ENCODE assay signal across 9 mouse cellular contexts in genomic region chr1:181417937-181418523, GRCm38 (mm10).
DNase-seq lines count a peak whose midpoint lies in the region; ATAC-seq and TF ChIP-seq lines count a peak whose summit lies in the region.
"Had no signal": no experiment of that assay in that cellular context is flagged by ENCODE, and none has a peak within 500 bp of the region (broad histone marks: within the 10 kb centered on the region; RNA-seq: fewer than 3 reads in every experiment).

No protein-coding gene starts in this region.

- WGBS in hindbrain, embryonic 16.5 days = 67% methylated on average over 6 of the region's 6 CpGs
- WGBS in hindbrain, embryonic 10.5 days = 76% methylated on average over 6 of the region's 6 CpGs
- 44% methylated on average over 6 of the region's 6 CpGs for WGBS in intestine, postnatal 0 days
- WGBS in midbrain, embryonic 13.5 days = 81% methylated on average over 6 of the region's 6 CpGs

- no peak overlapping the region for H3K4me3 ChIP-seq in hindbrain, embryonic 16.5 days (ENCODE audit: low read length)
- no peak overlapping the region for H3K4me3 ChIP-seq in hindbrain, embryonic 10.5 days
- H3K4me3 ChIP-seq in intestine, postnatal 0 days (ENCODE audit: low read depth, low read length) = no peak overlapping the region
- H3K4me3 ChIP-seq in midbrain, embryonic 13.5 days (replicated peaks) = no peak overlapping the region
- H3K4me3 ChIP-seq: megakaryocyte, embryonic 14.5 days had no signal

- H3K9ac ChIP-seq in hindbrain, embryonic 16.5 days (ENCODE audit: low read depth, low read length) = no peak overlapping the region
- no peak overlapping the region for H3K9ac ChIP-seq in intestine, postnatal 0 days (ENCODE audit: low read depth, low read length)
- no peak overlapping the region for H3K9ac ChIP-seq in midbrain, embryonic 13.5 days (replicated peaks)

- H3K4me2 ChIP-seq in hindbrain, embryonic 16.5 days (ENCODE audit: low read length) = no peak overlapping the region
- no peak overlapping the region for H3K4me2 ChIP-seq in intestine, postnatal 0 days (replicated peaks; ENCODE audit: low read depth)
- H3K4me2 ChIP-seq in midbrain, embryonic 13.5 days (replicated peaks) = no peak overlapping the region

- no peaks in the 10 kb centered on the region for H3K36me3 ChIP-seq in hindbrain, embryonic 16.5 days (ENCODE audit: control insufficient read depth, insufficient read depth, low read length)
- no peaks in the 10 kb centered on the region for H3K36me3 ChIP-seq in hindbrain, embryonic 10.5 days
- no peaks in the 10 kb centered on the region for H3K36me3 ChIP-seq in intestine, postnatal 0 days (ENCODE audit: control insufficient read depth, insufficient read depth)
- no peaks in the 10 kb centered on the region for H3K36me3 ChIP-seq in midbrain, embryonic 13.5 days

- no peaks in the 10 kb centered on the region for H3K27me3 ChIP-seq in hindbrain, embryonic 16.5 days (replicated peaks; ENCODE audit: control insufficient read depth, insufficient read depth, low read length)
- peaks cover 22% of the 10 kb centered on the region; the same call in 1 of the 2 replicates for H3K27me3 ChIP-seq in hindbrain, embryonic 10.5 days (ENCODE audit: insufficient read depth, poor library complexity, severe bottlenecking)
- no peaks in the 10 kb centered on the region for H3K27me3 ChIP-seq in intestine, postnatal 0 days (replicated peaks; ENCODE audit: control insufficient read depth, insufficient read depth, low read length)
- no peaks in the 10 kb centered on the region for H3K27me3 ChIP-seq in midbrain, embryonic 13.5 days

- DNase-seq in hindbrain, embryonic 10.5 days (ENCODE audit: low spot score) = no peak
- peak; percentile 10 to 18 for DNase-seq in gastrocnemius, adult 8-10 months (ENCODE audit: low spot score in 2 of 2)
- peak; percentile 25 for DNase-seq in ovary, postnatal 10 days (ENCODE audit: low spot score)
- no peak for DNase-seq in frontal cortex, postnatal 10 days (ENCODE audit: low spot score in 2 of 2)
- no peak for DNase-seq in left cerebral cortex, postnatal 25 days (ENCODE audit: low spot score in 2 of 2)

- H3K27ac ChIP-seq in hindbrain, embryonic 16.5 days (ENCODE audit: low read depth, low read length) = no peak overlapping the region
- no peak overlapping the region for H3K27ac ChIP-seq in hindbrain, embryonic 10.5 days
- H3K27ac ChIP-seq in intestine, postnatal 0 days (ENCODE audit: low read depth, low read length) = no peak overlapping the region
- H3K27ac ChIP-seq in midbrain, embryonic 13.5 days = no peak overlapping the region

- H3K4me1 ChIP-seq in hindbrain, embryonic 16.5 days (ENCODE audit: control insufficient read depth, insufficient read depth, low read depth, low read length) = peaks cover 10% of the 10 kb centered on the region; the same call in 1 of the 2 replicates
- peaks cover 16% of the 10 kb centered on the region for H3K4me1 ChIP-seq in hindbrain, embryonic 10.5 days (replicated peaks)
- H3K4me1 ChIP-seq in intestine, postnatal 0 days (replicated peaks; ENCODE audit: control insufficient read depth, insufficient read depth, low read length) = peaks cover 6% of the 10 kb centered on the region; the same call in 1 of the 2 replicates
- H3K4me1 ChIP-seq in midbrain, embryonic 13.5 days (replicated peaks) = peaks cover 27% of the 10 kb centered on the region

- ATAC-seq in hindbrain, embryonic 16.5 days = 0 out of 2 replicates have a peak, but pooled peaks have one; percentile 50
- ATAC-seq in intestine, postnatal 0 days = peak; percentile 51; the same call in 1 of the 2 replicates
- no peak for ATAC-seq in midbrain, embryonic 13.5 days

- intact Hi-C loops in left cerebral cortex, postnatal 25 days (cut with DNase I) = no loop called here

- H3K9me3 ChIP-seq in hindbrain, embryonic 16.5 days (ENCODE audit: control insufficient read depth, low read length) = no peaks in the 10 kb centered on the region
- no peaks in the 10 kb centered on the region for H3K9me3 ChIP-seq in hindbrain, embryonic 10.5 days
- H3K9me3 ChIP-seq in intestine, postnatal 0 days (ENCODE audit: control insufficient read depth) = no peaks in the 10 kb centered on the region
- H3K9me3 ChIP-seq in midbrain, embryonic 13.5 days = no peaks in the 10 kb centered on the region
- H3K9me3 ChIP-seq: megakaryocyte, embryonic 14.5 days had no signal

- no peak for TF ChIP-seq CTCF in intestine, postnatal 0 days (IDR thresholded peaks at IDR 0.05; ENCODE audit: low read depth)

Comparison
In these comparisons a context has a peak if more than half of its experiments do, and no peak if none do; other contexts are left out.
1. DNase-seq: peak in gastrocnemius, adult 8-10 months (2 of 2) and ovary, postnatal 10 days (single experiment); none in hindbrain, embryonic 10.5 days (single experiment), frontal cortex, postnatal 10 days (0 of 2) and left cerebral cortex, postnatal 25 days (0 of 2).